Mouse (Mus musculus): ENCODE results near the gene Pah. TPM values are rescaled to one million over a fixed set of nuclear protein-coding genes. Genes with fewer than 3 reads are reported as not detected.

Pah gene
- polyA plus RNA-seq (2015; fragmentation: Nextera tagmentation; extraction: Ambion mirVana), result 0.31 and 0.88 TPM in 2 replicates

DNA sequence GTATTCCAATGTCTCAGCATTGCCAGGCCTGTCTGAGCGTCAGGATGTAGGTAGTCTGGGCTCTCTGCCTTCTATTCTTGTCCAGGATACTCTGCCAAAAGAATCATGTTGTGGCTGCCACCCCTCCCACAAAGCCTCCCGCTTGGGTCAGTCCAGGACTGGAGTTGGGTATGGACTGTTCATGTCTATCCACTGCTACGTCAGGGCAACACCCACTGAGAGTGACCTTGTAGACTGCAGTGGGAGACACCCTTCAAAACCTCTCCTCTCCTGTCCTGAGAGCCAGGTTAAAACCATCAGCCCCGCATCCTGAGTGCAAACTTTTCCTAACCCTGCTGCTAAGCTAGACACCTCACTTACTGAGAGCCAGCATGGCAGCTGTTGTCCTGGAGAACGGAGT is at the start of gene Pah:
TSS of gene Pah (plus strand) at position 150 of the 400 bp plus-strand sequence.
- DNase-seq (ENCODE audit: low spot score), result no peak

DNA sequence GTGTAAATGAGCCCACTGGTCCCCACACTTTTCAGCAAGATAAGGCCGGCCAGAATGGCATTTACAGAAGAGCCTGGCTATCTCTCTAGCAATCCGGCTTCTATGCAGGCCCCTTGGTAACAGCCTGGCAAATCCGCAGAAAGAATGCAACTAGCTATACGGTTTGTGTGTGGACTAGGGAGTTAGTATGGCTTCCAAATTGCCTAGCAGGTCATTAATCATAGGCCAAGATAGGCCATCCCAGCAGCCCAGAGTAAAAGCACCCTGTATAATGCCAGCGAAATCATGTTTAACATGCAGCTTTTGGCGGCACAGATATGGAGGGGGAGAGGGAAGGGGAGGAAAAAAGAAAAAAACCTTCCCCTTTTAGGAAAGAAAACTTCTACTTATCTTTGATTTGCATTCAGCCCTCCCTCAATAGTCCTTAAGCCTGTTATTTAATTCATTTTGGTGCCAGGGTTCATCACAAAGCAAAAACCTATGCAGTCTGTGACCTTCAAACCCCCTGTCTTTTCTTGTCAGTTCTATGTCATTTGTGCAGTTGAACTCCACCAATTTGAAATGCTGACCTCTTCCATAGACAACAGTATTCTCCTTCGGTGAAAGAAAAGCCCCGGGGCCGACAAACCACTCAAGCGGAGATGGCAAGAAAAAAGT is 48.0 kb upstream of the Pah start:
- DNase-seq (ENCODE audit: low spot score), result no peak

DNA sequence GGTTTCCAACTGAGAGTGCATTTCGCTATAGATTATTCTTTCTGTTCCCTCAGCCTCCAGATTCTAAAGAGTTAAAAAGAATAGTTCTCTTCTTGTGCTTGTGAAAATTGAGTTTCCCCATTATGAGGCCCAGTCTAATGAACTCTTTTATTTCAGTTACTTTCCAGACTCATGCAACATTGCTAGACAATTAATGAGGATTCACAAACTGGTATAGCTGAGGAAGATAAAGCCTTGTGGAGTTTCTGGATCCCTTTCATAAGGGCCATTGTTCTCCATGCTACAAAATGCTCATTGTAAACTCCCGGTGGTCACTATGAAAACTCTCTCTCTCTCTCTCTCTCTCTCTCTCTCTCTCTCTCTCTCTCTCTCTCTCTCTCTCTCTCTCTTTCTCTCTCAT is 46.6 kb upstream of the Pah start:
- DNase-seq (ENCODE audit: low spot score), result no peak

DNA sequence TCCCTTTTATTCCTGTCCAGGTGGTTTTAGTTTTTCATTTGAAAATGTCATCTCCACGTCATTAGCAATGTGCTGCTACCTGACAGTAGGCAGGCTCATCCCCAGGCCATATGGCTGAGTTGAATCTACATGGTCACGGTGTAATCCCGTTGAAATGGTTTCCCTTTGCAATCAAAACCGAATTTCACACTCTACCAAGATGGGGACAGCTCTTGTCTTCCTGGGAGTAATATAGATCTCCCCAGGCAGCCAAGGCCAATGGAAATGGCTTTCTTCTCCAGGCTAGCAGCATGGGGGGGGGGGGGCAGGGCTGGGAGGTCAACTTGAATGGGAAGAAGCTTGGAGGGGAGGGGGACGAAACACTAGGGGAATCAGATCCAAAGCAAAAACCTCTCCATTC is 43.7 kb upstream of the Pah start:
- DNase-seq (ENCODE audit: low spot score), result no peak

DNA sequence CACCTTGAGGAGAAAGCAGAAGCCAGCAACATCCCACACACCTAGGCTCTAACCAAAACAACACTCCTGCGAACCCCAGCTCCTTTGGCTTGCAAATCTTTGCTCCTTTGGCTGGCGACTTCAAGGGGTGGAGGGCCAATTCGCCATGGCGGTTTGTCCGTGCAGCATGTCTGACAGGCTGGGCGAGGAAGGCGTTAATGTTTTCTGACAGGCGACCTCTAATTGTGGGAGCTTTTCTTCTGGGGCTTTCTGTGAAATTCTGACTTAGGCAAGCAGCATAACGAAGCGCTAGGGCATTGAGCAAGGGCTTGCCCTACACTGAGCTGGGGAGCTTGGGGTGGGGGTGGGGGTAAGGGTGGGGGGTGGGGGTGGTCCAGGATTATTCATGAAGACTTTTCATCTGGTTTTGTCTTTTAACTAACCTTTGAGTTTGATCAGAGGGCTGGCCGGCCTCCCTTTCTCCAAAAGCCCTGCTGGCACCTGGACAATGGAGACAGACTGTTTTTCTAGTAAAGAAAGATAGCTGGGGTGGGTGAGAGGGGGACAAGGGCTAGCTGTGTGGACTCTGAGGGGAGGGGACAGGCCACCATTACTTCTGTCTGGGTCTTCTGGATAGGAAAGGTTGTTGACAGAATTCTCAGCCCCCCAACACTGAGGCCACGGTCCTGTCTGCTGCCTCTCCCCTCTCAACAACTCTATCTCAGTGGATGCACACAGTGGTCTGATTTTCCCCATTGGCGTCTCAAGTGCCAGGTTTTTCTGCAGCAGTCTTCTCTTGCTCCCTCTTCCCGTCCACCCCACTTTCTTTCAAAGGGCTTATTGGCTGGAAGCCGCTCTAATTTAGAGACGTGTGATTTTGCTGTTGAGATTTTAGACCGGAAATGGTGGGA is 36.5 kb upstream of the Pah start:
- DNase-seq (ENCODE audit: low spot score), result no peak

DNA sequence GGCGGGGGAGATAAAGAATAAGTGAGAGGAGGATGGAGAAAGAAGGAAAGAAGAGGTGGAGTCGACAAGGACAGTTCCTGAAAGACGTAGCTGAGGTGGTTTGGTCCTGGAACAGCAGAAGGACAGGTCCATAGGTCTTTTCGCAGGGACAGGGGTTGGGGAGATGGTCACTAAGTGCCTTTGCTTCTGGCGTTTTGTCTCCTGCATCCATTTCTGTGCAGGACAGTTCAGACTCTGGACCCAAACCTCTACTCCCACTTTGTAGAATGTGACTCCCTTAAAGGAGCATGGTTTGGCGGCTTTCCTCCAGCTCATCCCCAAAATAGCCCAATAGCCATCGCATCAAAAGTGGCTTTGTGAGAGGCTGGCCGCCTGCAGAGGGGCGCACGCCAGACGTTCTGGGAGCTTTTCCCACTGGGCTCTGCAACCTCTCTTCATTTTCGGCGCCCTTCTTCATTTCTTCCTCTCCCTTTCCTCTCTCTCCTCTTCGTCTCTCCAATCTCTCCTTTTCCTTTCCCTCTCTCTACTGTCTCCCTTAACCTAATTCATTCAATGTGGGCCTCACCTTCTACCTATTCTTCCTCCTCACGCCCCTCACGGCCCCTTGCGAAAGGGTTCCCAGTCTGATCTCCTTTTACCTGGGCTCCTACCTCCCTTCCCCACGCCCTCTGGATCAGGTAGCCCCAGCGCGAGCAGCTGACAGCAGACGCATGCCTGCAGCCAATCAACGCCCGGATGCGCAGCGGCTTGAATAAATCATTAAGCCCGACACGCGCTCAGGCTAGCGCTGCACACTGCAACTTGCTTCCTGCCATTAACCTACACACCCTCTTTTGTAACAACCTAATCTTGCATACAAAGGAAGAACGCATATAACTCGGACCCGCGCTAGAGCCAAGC is 35.6 kb upstream of the Pah start:
- no peak for DNase-seq (ENCODE audit: low spot score)

DNA sequence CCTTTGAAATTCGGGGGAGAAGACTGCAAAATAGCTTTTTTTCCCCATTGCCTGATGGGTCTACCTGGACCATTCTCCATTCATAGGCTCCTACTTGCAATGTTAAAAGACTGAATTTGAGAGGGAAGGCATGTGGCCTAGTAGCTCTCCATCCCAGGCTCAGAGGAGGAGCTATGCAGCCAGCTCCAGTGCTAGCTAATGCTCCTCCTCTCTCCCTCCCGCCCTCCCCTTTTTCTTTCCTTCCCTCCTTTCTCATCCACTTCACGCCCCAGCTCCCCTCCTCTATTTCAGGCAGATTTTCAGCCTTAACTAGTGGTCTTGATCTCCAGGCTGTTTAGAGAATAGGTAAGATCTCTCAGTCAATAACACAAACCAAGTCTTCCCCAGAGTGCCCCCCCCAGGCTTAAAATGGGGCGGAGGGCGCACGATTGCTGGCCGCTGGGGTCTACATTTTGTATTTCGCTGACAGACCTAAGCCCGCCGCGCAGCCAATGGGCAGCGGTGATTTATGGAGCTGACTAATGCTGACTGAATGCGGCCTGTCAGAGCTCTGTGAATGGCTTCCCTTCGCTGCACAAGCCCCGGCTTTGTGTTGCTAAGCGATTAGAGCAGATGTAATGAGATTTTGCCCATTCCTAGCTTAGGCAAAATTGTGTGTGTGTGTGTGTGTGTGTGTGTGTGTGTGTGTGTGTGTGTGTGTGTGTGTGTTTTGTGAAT is 33.0 kb upstream of the Pah start:
- no peak for DNase-seq (ENCODE audit: low spot score)

DNA sequence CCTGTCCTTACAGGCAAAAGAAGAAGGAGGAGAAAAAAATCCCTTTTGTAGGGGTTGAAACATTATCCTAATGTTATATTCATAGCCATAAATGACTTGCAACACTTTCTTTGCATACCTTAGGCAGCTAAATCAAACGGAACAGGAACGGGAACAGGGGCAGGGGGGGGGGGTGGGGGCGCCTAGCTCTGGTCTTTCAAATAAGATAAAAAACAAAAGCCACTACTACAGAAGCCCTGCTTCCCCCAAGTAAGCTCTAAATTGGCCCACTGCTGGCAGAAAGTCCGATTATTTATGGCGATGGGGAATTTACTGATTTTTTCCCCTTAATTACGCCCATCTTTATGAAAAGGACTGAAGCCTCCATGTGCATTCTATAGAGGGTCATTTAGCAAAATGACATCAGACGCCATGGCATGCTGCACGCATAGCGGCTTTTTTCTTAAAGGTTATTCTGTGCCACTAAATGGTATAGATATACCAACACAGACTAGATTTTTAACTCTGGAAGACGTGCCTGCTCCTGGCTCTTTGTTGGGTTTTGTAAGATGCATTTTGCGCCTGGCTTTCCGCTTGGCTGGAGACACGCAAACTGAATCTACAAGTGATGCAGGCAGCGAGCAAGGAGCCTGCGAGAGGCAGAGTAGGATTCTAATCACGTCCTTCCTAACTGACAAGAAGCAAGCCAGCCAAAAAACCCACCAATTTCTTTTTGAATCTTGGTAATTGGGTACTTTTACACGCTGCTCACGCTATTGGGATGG is 32.2 kb upstream of the Pah start:
- DNase-seq (ENCODE audit: low spot score), result no peak

DNA sequence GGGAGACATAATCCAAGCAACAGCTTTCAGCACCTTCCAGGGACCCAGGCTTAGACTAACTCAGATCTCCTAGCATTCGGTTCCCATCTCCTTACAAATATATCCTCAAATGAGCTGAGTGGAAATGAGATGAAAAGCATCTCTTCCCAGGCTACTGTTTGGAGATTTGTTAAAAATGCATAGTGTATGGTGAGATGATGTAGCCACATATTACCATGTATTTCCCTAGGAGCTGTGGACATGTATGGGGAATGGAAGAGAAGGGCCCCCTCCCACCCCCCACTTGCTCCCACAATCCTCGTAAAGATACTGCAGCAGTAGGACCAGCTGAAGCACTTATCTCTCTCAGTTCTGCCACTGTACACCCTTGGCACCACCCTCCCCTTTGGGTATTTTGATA is 31.3 kb upstream of the Pah start:
- DNase-seq (ENCODE audit: low spot score), result no peak

DNA sequence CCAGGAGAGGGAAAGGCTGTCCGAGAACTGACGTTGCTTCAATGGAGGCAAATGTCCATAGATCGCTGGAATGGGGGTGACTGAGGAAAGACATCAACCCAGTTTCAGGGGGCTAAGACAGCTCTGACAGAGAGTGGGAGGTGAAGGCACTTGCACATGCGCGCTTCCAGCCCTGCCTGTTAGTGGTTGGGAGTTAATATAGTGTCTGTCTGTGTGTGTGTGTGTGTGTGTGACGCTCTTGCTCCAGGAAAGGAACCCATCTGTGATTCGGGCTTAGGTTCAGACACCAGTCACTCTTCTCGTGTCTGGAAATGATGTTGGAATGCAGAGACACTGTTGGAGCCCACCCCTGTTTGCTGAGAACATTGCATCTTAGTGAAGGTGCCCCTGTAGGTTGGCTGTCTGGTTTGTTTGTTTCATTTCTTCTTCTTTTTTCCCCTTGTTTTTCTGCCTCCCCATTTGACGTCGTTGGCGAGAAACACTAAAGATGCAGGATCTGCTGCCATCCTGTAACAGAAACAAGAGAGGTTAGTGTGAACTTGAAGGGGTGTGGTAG is 30.0 kb upstream of the Pah start:
- DNase-seq (ENCODE audit: low spot score), result no peak

DNA sequence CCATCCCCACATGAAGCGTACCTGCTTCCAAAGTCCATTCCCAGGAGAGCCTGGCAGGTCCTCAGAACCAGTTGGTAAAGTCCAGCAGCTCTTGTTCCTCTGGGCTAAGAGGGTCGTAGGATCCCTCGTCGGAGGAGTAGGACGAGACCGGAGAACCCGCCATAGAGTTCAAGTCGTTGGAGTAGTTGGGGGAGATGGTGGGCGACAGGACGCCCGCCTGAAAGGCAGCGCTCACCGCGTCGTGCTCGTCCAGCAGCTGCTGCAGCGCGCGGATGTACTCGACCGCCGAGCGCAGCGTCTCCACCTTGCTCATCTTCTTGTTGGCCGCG is 29.3 kb upstream of the Pah start:
- DNase-seq (ENCODE audit: low spot score), result no peak

DNA sequence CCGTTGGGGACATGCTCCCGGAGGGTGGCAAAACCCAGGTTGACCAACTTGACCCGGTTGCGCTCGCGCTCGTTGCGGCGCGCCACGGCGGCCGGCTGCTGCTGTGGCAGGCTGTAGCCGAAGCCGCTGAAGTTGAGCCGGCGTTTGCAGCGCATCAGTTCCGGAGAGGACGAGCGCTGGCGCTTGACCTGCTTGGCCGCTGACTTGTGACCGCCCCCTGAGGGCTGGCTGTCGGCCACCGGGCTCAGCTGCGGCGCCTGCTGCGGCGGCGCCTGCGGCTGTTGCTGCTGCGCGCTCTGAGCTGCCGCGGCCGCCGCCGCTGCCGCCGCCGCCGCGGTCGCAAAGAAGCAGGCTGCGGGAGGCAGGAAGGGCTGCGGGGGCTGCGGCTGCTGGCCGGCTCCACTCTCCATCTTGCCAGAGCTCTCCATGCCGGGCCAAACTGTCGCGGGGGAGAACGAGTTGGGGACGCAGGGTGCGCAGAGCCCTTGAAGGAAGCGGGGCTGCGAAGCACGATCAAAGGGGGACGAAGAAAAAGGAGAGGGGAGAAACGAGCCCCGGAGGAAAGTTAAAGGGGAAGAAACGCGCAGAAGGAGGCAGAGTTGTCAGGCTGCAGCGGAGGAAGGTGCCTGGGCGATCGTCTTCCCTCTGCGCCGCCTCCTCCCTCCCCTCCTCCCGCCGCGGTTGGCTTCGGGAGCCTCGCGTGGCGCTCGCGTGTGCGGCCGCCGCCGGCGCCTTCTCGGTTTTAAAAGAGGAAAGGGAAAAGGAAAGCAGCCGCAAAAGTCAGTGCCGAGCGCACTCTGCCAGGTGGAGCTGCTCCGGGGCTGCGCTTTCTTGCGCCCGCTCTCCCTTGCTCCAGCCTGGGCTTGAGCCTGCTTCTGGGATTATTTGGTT is 28.7 kb upstream of the Pah start:
- no peak for DNase-seq (ENCODE audit: low spot score)

DNA sequence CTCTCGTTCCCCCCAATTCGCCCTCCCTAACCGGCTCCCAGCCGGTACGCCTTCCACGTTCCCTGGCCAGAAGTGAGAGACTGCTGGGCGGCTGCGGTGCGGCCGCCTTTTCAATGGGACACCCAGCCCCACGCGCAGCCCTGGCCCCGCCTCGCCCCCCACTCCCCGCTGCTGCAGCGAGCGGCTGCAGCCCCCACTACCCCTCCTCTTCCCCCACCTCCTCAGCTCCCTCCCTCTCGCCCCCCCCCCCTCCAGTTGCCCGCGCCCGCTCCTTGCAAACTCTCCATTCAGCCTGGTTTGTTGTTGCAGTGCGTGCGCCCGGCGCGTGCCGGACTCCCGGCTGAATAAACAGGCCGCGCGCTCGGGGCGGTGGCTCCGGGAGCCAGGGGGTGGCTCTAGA is 28.0 kb upstream of the Pah start, which contains the start of gene Ascl1:
TSS of gene Ascl1 (minus strand) at position 85 of the 400 bp plus-strand sequence.
- DNase-seq (ENCODE audit: low spot score), result no peak

DNA sequence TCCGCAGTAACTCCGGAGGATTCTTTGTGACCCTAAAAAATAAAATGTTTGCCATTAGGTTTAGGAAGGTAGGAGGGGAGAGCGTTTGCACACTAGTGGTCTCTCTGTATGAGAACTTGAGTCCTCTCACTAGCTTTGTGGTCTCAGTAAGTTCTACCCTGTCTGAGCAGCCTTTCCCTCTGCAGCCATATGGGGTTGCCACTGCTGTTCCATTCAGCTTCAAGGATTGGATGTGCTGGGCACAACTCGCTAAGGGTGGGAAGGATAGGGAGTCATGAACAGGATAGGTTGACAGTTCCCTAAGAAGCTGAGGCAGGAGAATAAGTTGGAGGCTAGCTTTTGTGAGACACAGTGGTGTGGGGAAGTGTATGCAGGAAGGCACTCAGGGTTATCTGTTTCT is 27.4 kb upstream of the Pah start:
- DNase-seq (ENCODE audit: low spot score), result no peak

DNA sequence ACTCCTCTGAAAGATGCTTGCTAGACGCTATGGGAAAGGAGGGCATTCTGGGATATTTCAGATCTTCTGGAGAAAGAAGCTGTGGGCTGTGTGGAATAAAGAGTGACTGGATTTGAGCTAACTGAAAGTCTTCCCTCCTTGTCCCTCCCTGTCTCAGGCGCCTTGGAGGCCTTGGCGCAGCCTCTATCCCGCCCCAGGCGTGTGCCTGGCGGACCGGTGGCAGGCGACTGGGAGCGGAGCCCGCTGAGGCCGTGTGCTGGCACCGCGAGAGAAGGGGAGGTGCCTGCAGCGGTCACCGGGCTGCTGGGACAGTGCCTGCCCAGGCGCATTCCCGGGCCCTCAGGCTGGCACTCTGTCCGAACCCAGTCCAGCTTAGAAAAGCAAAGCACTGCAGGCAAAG is 27.0 kb upstream of the Pah start:
- no peak for DNase-seq (ENCODE audit: low spot score)

DNA sequence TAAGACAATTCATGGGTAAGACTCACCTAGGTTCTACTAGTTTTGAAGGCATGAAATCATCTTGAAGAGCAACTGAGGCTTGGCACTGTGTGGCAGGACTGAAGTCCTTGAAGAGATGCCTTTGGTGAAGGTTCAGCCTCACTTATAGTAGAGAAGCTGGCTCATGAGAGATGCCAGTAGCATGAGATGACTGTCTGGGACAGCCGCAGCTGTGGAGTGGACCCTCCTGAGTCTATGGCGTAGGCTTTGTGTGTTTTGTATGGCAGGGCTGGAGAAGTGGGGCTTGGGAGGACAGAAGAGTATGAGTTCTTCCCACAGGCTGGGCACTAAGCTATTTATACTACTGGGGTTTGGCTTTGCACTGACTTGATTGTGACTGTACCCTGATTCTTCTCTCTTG is 24.5 kb upstream of the Pah start:
- no peak for DNase-seq (ENCODE audit: low spot score)

DNA sequence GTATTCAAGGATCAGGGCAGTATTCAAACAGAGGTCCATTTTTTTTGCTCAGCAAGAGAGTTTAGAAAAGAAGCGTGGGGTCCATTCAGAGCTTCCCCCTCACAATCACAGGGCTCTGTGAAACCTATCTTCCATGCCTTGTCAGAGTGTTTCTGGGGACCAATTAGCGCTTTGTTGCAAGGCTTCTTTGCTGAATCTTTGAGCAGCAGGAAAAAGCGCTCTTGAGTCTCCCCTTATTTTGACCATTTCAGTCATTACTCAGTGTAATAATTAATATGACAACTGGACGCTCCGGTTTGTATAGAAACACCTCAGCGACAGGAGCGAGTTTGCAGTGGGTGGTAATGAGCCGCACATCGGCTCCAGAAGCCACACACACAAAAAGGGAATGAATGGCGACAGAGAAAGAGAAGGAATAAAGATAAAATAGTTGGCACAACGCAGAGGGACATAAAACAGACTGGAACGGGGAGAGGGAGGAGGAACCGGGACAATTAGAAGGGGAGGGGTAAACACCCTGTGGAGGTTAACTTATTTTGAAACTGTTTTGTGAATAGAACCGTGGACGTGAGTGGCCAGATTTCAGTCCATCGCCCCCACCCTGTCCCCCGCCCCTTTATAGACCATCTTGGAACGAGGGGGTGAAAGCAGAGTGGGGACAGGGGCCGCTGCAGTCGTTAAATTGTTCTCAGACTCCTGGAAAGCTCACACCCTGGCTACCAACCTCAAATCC is 20.5 kb upstream of the Pah start:
- no peak for DNase-seq (ENCODE audit: low spot score)

DNA sequence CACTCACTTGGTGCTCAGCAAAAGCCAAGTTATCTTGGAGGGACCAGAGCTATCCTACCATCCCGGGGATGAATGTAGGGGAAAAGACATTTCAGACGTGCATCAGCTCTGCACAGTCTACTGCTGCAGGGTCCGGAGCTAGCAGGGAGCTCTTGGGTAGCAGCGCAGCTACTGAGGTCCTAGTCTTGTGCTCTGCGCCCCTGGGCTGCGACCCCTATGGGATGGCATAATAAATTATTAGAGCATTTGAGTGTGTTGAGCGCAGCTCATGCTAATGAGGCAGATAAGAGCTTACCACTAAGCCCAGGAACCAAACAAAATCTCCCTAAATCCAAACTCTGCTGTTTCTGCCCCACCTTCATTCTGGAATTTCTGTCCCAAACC is 19.9 kb upstream of the Pah start:
- DNase-seq (ENCODE audit: low spot score), result no peak
